Mouse (Mus musculus) left cerebral cortex, adult 9 months (tissue): Measurements from ENCODE around the gene Lmbrd1.
A peak's percentile ranks its signal among the peaks of the same experiment; 100 is the strongest.
"Not testable (repeated sequence)": the region's sequence is repeated elsewhere in the genome, so short reads cannot be mapped to it uniquely, and the experiment has no call there.

ENCODE experiments used
- DNase-seq, 2 experiments: peaks; one replicate each; pipeline ENCODE4 v3.0.0; 2022; ENCODE audit warnings: low spot score in 2 of 2

Lmbrd1 gene

GRCm38 (mm10) chr1:24678205-24678917 is at the start of gene Lmbrd1:
Gene Lmbrd1, plus strand, starts transcription at chr1:24678630.
- DNase-seq: peak; percentile 80 to 96

GRCm38 (mm10) chr1:24633553-24634132 is 44.8 kb upstream of the Lmbrd1 start:
- peak; percentile 4 to 47 for DNase-seq

- no peak for DNase-seq
These were observed 28.3 kb upstream of the Lmbrd1 start for GRCm38 (mm10) chr1:24650100-24650499.

- DNase-seq: no peak
These were observed 18.5 kb upstream of the Lmbrd1 start for GRCm38 (mm10) chr1:24659914-24660313.

GRCm38 (mm10) chr1:24660662-24661061 is 17.8 kb upstream of the Lmbrd1 start:
- not testable (repeated sequence) for DNase-seq

GRCm38 (mm10) chr1:24661551-24661950 is 16.9 kb upstream of the Lmbrd1 start:
- DNase-seq: peak; percentile 71 to 96

- DNase-seq: no peak
These were observed 14.3 kb upstream of the Lmbrd1 start for GRCm38 (mm10) chr1:24664158-24664557.

- DNase-seq: peak in 1 of 2 experiments; percentile 28
These were observed 5.2 kb upstream of the Lmbrd1 start for GRCm38 (mm10) chr1:24673231-24673630.

- peak in 1 of 2 experiments; percentile 35 for DNase-seq
These were observed 724 bp upstream of the Lmbrd1 start for GRCm38 (mm10) chr1:24677706-24678105.

GRCm38 (mm10) chr1:24679071-24679470 is 641 bp downstream of the Lmbrd1 start:
- DNase-seq: peak in 1 of 2 experiments; percentile 21

GRCm38 (mm10) chr1:24680991-24681390 is 2.6 kb downstream of the Lmbrd1 start:
- DNase-seq: no peak

- DNase-seq: no peak
These were observed 3.5 kb downstream of the Lmbrd1 start for GRCm38 (mm10) chr1:24681946-24682345.

- no peak for DNase-seq
These were observed 5.5 kb downstream of the Lmbrd1 start for GRCm38 (mm10) chr1:24683947-24684346.

- DNase-seq: no peak
These were observed 7.2 kb downstream of the Lmbrd1 start for GRCm38 (mm10) chr1:24685606-24686005.

GRCm38 (mm10) chr1:24686235-24687021 is 8.0 kb downstream of the Lmbrd1 start:
- no peak for DNase-seq

GRCm38 (mm10) chr1:24697677-24698076 is 19.2 kb downstream of the Lmbrd1 start:
- DNase-seq: no peak

GRCm38 (mm10) chr1:24698146-24698880 is 19.9 kb downstream of the Lmbrd1 start:
- DNase-seq: no peak

GRCm38 (mm10) chr1:24699320-24699719 is 20.9 kb downstream of the Lmbrd1 start:
- DNase-seq: no peak

GRCm38 (mm10) chr1:24700241-24700640 is 21.8 kb downstream of the Lmbrd1 start:
- no peak for DNase-seq

- no peak for DNase-seq
These were observed 25.4 kb downstream of the Lmbrd1 start for GRCm38 (mm10) chr1:24703821-24704220.

- no peak for DNase-seq
These were observed 37.9 kb downstream of the Lmbrd1 start for GRCm38 (mm10) chr1:24716301-24716700.

- no peak for DNase-seq
These were observed 41.2 kb downstream of the Lmbrd1 start for GRCm38 (mm10) chr1:24719621-24720020.
